Mouse (Mus musculus): Measurements from ENCODE around the gene Recql5. TPM values are rescaled to one million over a fixed set of nuclear protein-coding genes. Genes with fewer than 3 reads are reported as not detected.

Gene Recql5
- polyA plus RNA-seq, 1 experiment from 2014 or later: 24.6 TPM

GRCm38 (mm10) chr11:115929818-115930217 is 3.5 kb downstream of the Recql5 start:
- ATAC-seq (replicated peaks): no peak
- no peak overlapping the region for H3K4me3 ChIP-seq
- H3K4me1 ChIP-seq: peaks cover 30% of the 10 kb centered on the region
- no peaks in the 10 kb centered on the region for H3K27me3 ChIP-seq
- H3K9ac ChIP-seq (replicated peaks): no peak overlapping the region
- H3K4me2 ChIP-seq (replicated peaks): no peak overlapping the region
- no peaks in the 10 kb centered on the region for H3K9me3 ChIP-seq
- H3K27ac ChIP-seq (replicated peaks): no peak overlapping the region
- peaks cover 15% of the 10 kb centered on the region; the same call in 1 of the 2 replicates for H3K36me3 ChIP-seq
- WGBS: 84% methylated on average over 3 of the region's 3 CpGs

GRCm38 (mm10) chr11:115929031-115929430 is 4.2 kb downstream of the Recql5 start:
- Histone ChIP-seq H3K9me3 (no peaks in the 10 kb centered on the region), H3K27ac (replicated peaks) (no peak overlapping the region), H3K4me1 (peaks cover 22% of the 10 kb centered on the region), H3K36me3 (peaks cover 15% of the 10 kb centered on the region), H3K4me3 (no peak overlapping the region), H3K27me3 (no peaks in the 10 kb centered on the region), H3K4me2 (replicated peaks) (no peak overlapping the region), H3K9ac (replicated peaks) (no peak overlapping the region)
- 85% methylated on average over 8 of the region's 8 CpGs for WGBS
- no peak for ATAC-seq (replicated peaks)

GRCm38 (mm10) chr11:115921986-115922385 is 11.3 kb downstream of the Recql5 start:
- Histone ChIP-seq H3K4me3 (no peak overlapping the region), H3K27me3 (no peaks in the 10 kb centered on the region), H3K27ac (replicated peaks) (no peak overlapping the region), H3K4me1 (no peaks in the 10 kb centered on the region), H3K4me2 (replicated peaks) (no peak overlapping the region), H3K36me3 (peaks cover 19% of the 10 kb centered on the region), H3K9me3 (no peaks in the 10 kb centered on the region), H3K9ac (replicated peaks) (no peak overlapping the region)
- no peak for ATAC-seq (replicated peaks)
- WGBS: 87% methylated on average over 1 of the region's 1 CpGs

GRCm38 (mm10) chr11:115920110-115920818 is 13.0 kb downstream of the Recql5 start:
- H3K27ac ChIP-seq (replicated peaks): no peak overlapping the region
- no peak for ATAC-seq (replicated peaks)
- no peaks in the 10 kb centered on the region for H3K4me1 ChIP-seq
- WGBS: 49% methylated on average over 6 of the region's 6 CpGs
- H3K27me3 ChIP-seq: no peaks in the 10 kb centered on the region
- H3K36me3 ChIP-seq: peaks cover 21% of the 10 kb centered on the region
- H3K9ac ChIP-seq (replicated peaks): no peak overlapping the region
- no peak overlapping the region for H3K4me3 ChIP-seq
- no peaks in the 10 kb centered on the region for H3K9me3 ChIP-seq
- H3K4me2 ChIP-seq (replicated peaks): no peak overlapping the region

GRCm38 (mm10) chr11:115919073-115919472 is 14.2 kb downstream of the Recql5 start:
- H3K27ac ChIP-seq (replicated peaks): no peak overlapping the region
- no peak overlapping the region for H3K4me3 ChIP-seq
- no peaks in the 10 kb centered on the region for H3K27me3 ChIP-seq
- 92% methylated on average over 5 of the region's 5 CpGs for WGBS
- no peaks in the 10 kb centered on the region for H3K9me3 ChIP-seq
- H3K4me1 ChIP-seq: no peaks in the 10 kb centered on the region
- H3K4me2 ChIP-seq (replicated peaks): no peak overlapping the region
- H3K9ac ChIP-seq (replicated peaks): no peak overlapping the region
- ATAC-seq (replicated peaks): no peak
- H3K36me3 ChIP-seq: peaks cover 25% of the 10 kb centered on the region

- Histone ChIP-seq H3K9ac (replicated peaks) (no peak overlapping the region), H3K27ac (replicated peaks) (no peak overlapping the region), H3K27me3 (no peaks in the 10 kb centered on the region), H3K4me3 (no peak overlapping the region), H3K36me3 (peaks cover 22% of the 10 kb centered on the region), H3K4me2 (replicated peaks) (no peak overlapping the region), H3K9me3 (no peaks in the 10 kb centered on the region), H3K4me1 (no peaks in the 10 kb centered on the region)
- 86% methylated on average over 5 of the region's 5 CpGs for WGBS
- ATAC-seq (replicated peaks): no peak
Observed at GRCm38 (mm10) chr11:115918637-115919036, 14.6 kb downstream of the Recql5 start.

GRCm38 (mm10) chr11:115916579-115916978 is 16.7 kb downstream of the Recql5 start:
- H3K27ac ChIP-seq (replicated peaks): no peak overlapping the region
- WGBS: 85% methylated on average over 4 of the region's 4 CpGs
- H3K4me2 ChIP-seq (replicated peaks): no peak overlapping the region
- ATAC-seq (replicated peaks): no peak
- no peaks in the 10 kb centered on the region for H3K4me1 ChIP-seq
- no peaks in the 10 kb centered on the region for H3K9me3 ChIP-seq
- no peaks in the 10 kb centered on the region for H3K27me3 ChIP-seq
- H3K36me3 ChIP-seq: peaks cover 13% of the 10 kb centered on the region; the same call in 1 of the 2 replicates
- no peak overlapping the region for H3K9ac ChIP-seq (replicated peaks)
- H3K4me3 ChIP-seq: no peak overlapping the region

GRCm38 (mm10) chr11:115911632-115912376 is 21.5 kb downstream of the Recql5 start, which contains the start of gene Smim6:
Gene Smim6, plus strand, starts transcription at chr11:115912017.
- Histone ChIP-seq H3K36me3 (peaks cover 19% of the 10 kb centered on the region), H3K27me3 (no peaks in the 10 kb centered on the region), H3K27ac (replicated peaks) (no peak within 1 kb of the TSS), H3K9ac (replicated peaks) (no peak within 1 kb of the TSS), H3K4me2 (replicated peaks) (no peak within 1 kb of the TSS), H3K4me1 (no peaks in the 10 kb centered on the region), H3K9me3 (no peaks in the 10 kb centered on the region), H3K4me3 (no peak within 1 kb of the TSS)
- 85% methylated on average over 11 of the region's 11 CpGs for WGBS
- ATAC-seq (replicated peaks): no peak

- H3K4me3 ChIP-seq: no peak overlapping the region
- 95% methylated on average over 5 of the region's 5 CpGs for WGBS
- H3K9me3 ChIP-seq: no peaks in the 10 kb centered on the region
- H3K27ac ChIP-seq (replicated peaks): no peak overlapping the region
- no peak for ATAC-seq (replicated peaks)
- H3K27me3 ChIP-seq: no peaks in the 10 kb centered on the region
- no peak overlapping the region for H3K9ac ChIP-seq (replicated peaks)
- H3K4me2 ChIP-seq (replicated peaks): no peak overlapping the region
- no peaks in the 10 kb centered on the region for H3K4me1 ChIP-seq
- peaks cover 18% of the 10 kb centered on the region for H3K36me3 ChIP-seq
Observed at GRCm38 (mm10) chr11:115911134-115911561, 22.1 kb downstream of the Recql5 start.

- H3K27ac ChIP-seq (replicated peaks): no peak overlapping the region
- WGBS: 92% methylated on average over 5 of the region's 5 CpGs
- no peak overlapping the region for H3K9ac ChIP-seq (replicated peaks)
- peaks cover 6% of the 10 kb centered on the region; the same call in 1 of the 2 replicates for H3K36me3 ChIP-seq
- H3K9me3 ChIP-seq: no peaks in the 10 kb centered on the region
- no peaks in the 10 kb centered on the region for H3K4me1 ChIP-seq
- no peak for ATAC-seq (replicated peaks)
- no peaks in the 10 kb centered on the region for H3K27me3 ChIP-seq
- H3K4me2 ChIP-seq (replicated peaks): no peak overlapping the region
- no peak overlapping the region for H3K4me3 ChIP-seq
Observed at GRCm38 (mm10) chr11:115906521-115906920, 26.8 kb downstream of the Recql5 start.

- no peaks in the 10 kb centered on the region for H3K9me3 ChIP-seq
- no peaks in the 10 kb centered on the region for H3K4me1 ChIP-seq
- ATAC-seq (replicated peaks): no peak
- H3K27ac ChIP-seq (replicated peaks): no peak overlapping the region
- 70% methylated on average over 3 of the region's 3 CpGs for WGBS
- no peaks in the 10 kb centered on the region for H3K27me3 ChIP-seq
- no peak overlapping the region for H3K4me2 ChIP-seq (replicated peaks)
- no peak overlapping the region for H3K9ac ChIP-seq (replicated peaks)
- H3K4me3 ChIP-seq: no peak overlapping the region
- peaks cover 6% of the 10 kb centered on the region; the same call in 1 of the 2 replicates for H3K36me3 ChIP-seq
Observed at GRCm38 (mm10) chr11:115906116-115906515, 27.2 kb downstream of the Recql5 start.

- Histone ChIP-seq H3K9me3 (no peaks in the 10 kb centered on the region), H3K4me3 (no peak overlapping the region), H3K9ac (replicated peaks) (no peak overlapping the region), H3K4me1 (no peaks in the 10 kb centered on the region), H3K36me3 (peaks cover 4% of the 10 kb centered on the region; the same call in 1 of the 2 replicates), H3K27me3 (no peaks in the 10 kb centered on the region), H3K4me2 (replicated peaks) (no peak overlapping the region), H3K27ac (replicated peaks) (no peak overlapping the region)
- ATAC-seq (replicated peaks): no peak
- WGBS: 52% methylated on average over 16 of the region's 16 CpGs
Observed at GRCm38 (mm10) chr11:115904956-115905790, 28.1 kb downstream of the Recql5 start.
